Mouse (Mus musculus) kidney, postnatal 4 days (tissue): ENCODE measurements around the gene Dysf.
"Not testable (repeated sequence)": the region's sequence is repeated elsewhere in the genome, so short reads cannot be mapped to it uniquely, and the experiment has no call there.

Experiments used
- DNase-seq, 2 experiments: peaks; one replicate each; pipeline ENCODE4 v3.0.0; 2021; ENCODE audit warnings: mixed read lengths in 2 of 2

The Dysf gene

GRCm38 (mm10) chr6:84008363-84009171 is at the start of gene Dysf:
TSS of gene Dysf (plus strand) at chr6:84008590.
- DNase-seq: peak; percentile 65 to 77

- no peak for DNase-seq
Measured at GRCm38 (mm10) chr6:83987642-83988041, 20.7 kb upstream of the Dysf start.

GRCm38 (mm10) chr6:84002716-84003115 is 5.7 kb upstream of the Dysf start:
- no peak for DNase-seq

- DNase-seq: no peak
Measured at GRCm38 (mm10) chr6:84004295-84004694, 4.1 kb upstream of the Dysf start.

- DNase-seq: peak in 1 of 2 experiments; percentile 39
Measured at GRCm38 (mm10) chr6:84009172-84009872, 932 bp downstream of the Dysf start.

- no peak for DNase-seq
Measured at GRCm38 (mm10) chr6:84009915-84010302, 1.5 kb downstream of the Dysf start.

GRCm38 (mm10) chr6:84010303-84011225 is 2.2 kb downstream of the Dysf start:
- DNase-seq: peak; percentile 69 to 80

GRCm38 (mm10) chr6:84014961-84015683 is 6.7 kb downstream of the Dysf start:
- peak; percentile 68 to 79 for DNase-seq

- DNase-seq: no peak
Measured at GRCm38 (mm10) chr6:84016851-84017250, 8.5 kb downstream of the Dysf start.

- no peak for DNase-seq
Measured at GRCm38 (mm10) chr6:84017392-84017791, 9.0 kb downstream of the Dysf start.

- DNase-seq: peak; percentile 72 to 81
Measured at GRCm38 (mm10) chr6:84018906-84019550, 10.6 kb downstream of the Dysf start.

- peak in 1 of 2 experiments; percentile 13 for DNase-seq
Measured at GRCm38 (mm10) chr6:84020002-84020401, 11.6 kb downstream of the Dysf start.

GRCm38 (mm10) chr6:84021990-84022389 is 13.6 kb downstream of the Dysf start:
- DNase-seq: no peak

- no peak for DNase-seq
Measured at GRCm38 (mm10) chr6:84025636-84026035, 17.2 kb downstream of the Dysf start.

GRCm38 (mm10) chr6:84028791-84029190 is 20.4 kb downstream of the Dysf start:
- DNase-seq: no peak

GRCm38 (mm10) chr6:84029775-84030174 is 21.4 kb downstream of the Dysf start:
- DNase-seq: no peak

- not testable (repeated sequence) for DNase-seq
Measured at GRCm38 (mm10) chr6:84032516-84032915, 24.1 kb downstream of the Dysf start.

- no peak for DNase-seq
Measured at GRCm38 (mm10) chr6:84043251-84043940, 35.0 kb downstream of the Dysf start.

GRCm38 (mm10) chr6:84044679-84045078 is 36.3 kb downstream of the Dysf start:
- no peak for DNase-seq

- peak; percentile 35 to 54 for DNase-seq
Measured at GRCm38 (mm10) chr6:84048856-84049255, 40.5 kb downstream of the Dysf start.

- DNase-seq: no peak
Measured at GRCm38 (mm10) chr6:84050238-84050637, 41.8 kb downstream of the Dysf start.
